ENCODE assay signal across 16 mouse cellular contexts in genomic region chr16:97475581-97475980, GRCm38 (mm10). TPM values are rescaled to one million over a fixed set of nuclear protein-coding genes. Genes with fewer than 3 reads are reported as not detected.
DNase-seq lines count a peak whose midpoint lies in the region; ATAC-seq lines count a peak whose summit lies in the region.
"Had no signal": no experiment of that assay in that cellular context is flagged by ENCODE, and none has a peak within 500 bp of the region (broad histone marks: within the 10 kb centered on the region; RNA-seq: fewer than 3 reads in every experiment).

No protein-coding gene starts in this region.

- H3K9me3 ChIP-seq in forebrain, embryonic 15.5 days = no peaks in the 10 kb centered on the region
- H3K9me3 ChIP-seq: forebrain, embryonic 13.5 days; heart, embryonic 13.5 days had no signal

- H3K4me1 ChIP-seq in forebrain, embryonic 15.5 days = no peaks in the 10 kb centered on the region
- H3K4me1 ChIP-seq: forebrain, embryonic 13.5 days had no signal

- no peak overlapping the region for H3K9ac ChIP-seq in forebrain, embryonic 15.5 days (replicated peaks)
- H3K9ac ChIP-seq: forebrain, embryonic 13.5 days; heart, embryonic 13.5 days had no signal

- no peak overlapping the region for H3K27ac ChIP-seq in forebrain, embryonic 15.5 days (replicated peaks)
- H3K27ac ChIP-seq: forebrain, embryonic 13.5 days; heart, embryonic 13.5 days had no signal

- 92% methylated on average over 3 of the region's 3 CpGs for WGBS in forebrain, embryonic 15.5 days

- no peak for ATAC-seq in forebrain, embryonic 15.5 days (replicated peaks)
- ATAC-seq: forebrain, embryonic 13.5 days had no signal

- intact Hi-C loops in heart, postnatal 14 days (cut with DNase I) = no loop called here

- peak; percentile 23 for DNase-seq in ovary, postnatal 36 days (ENCODE audit: low spot score)
- DNase-seq in ovary, postnatal 10 days (ENCODE audit: low spot score) = no peak
- peak; percentile 27 for DNase-seq in fibroblast of lung, adult 2 months (ENCODE audit: low read depth)
- peak; percentile 28 to 49 for DNase-seq in heart, postnatal 14 days
- DNase-seq in testis, postnatal 14 days (ENCODE audit: low spot score) = peak; percentile 19
- no peak for DNase-seq in layer of hippocampus, postnatal 14 days (ENCODE audit: low spot score in 2 of 2)
- DNase-seq in cerebellum, postnatal 4 days (ENCODE audit: low spot score in 2 of 2) = no peak
- DNase-seq: cerebellum, postnatal 10 days; kidney, adult 11 months; left cerebral cortex, postnatal 4 days; lung, adult 2 months had no signal

- no peaks in the 10 kb centered on the region for H3K27me3 ChIP-seq in forebrain, embryonic 15.5 days
- H3K27me3 ChIP-seq: CH12.LX; forebrain, embryonic 13.5 days had no signal

- no peak overlapping the region for H3K4me3 ChIP-seq in forebrain, embryonic 15.5 days
- H3K4me3 ChIP-seq: forebrain, embryonic 13.5 days; heart, embryonic 13.5 days had no signal

- H3K36me3 ChIP-seq in forebrain, embryonic 15.5 days = no peaks in the 10 kb centered on the region
- H3K36me3 ChIP-seq: heart, embryonic 13.5 days had no signal

- H3K4me2 ChIP-seq in forebrain, embryonic 15.5 days (replicated peaks) = no peak overlapping the region
- H3K4me2 ChIP-seq: forebrain, embryonic 13.5 days; heart, embryonic 13.5 days had no signal

RNA-seq across cellular contexts. Expression of gene Mx1, which starts 12.9 kb away (rescaled TPM):
- 1 to 10 TPM; 1.0 to 1.1 TPM for total RNA-seq in heart, postnatal 14 days (2021)
- polyA plus RNA-seq in forebrain, embryonic 15.5 days (2015; fragmentation: Nextera tagmentation; extraction: Ambion mirVana) = 0.43 TPM in 1 of 2 replicates, not detected in the other
- total RNA-seq in layer of hippocampus, postnatal 14 days (2021) = 1 to 10 TPM in 1 of 2 experiments, under 1 TPM in 1; 0.74 to 1.4 TPM
- polyA plus RNA-seq: embryonic facial prominence, embryonic 11.5 days; forebrain, embryonic 13.5 days had no signal

RNA-seq across cellular contexts. Expression of gene Fam3b, which starts 39.0 kb away (rescaled TPM):
- not detected for total RNA-seq in heart, postnatal 14 days (2021)
- not detected in 2 replicates for polyA plus RNA-seq in forebrain, embryonic 15.5 days (2015; fragmentation: Nextera tagmentation; extraction: Ambion mirVana)
- not detected for total RNA-seq in layer of hippocampus, postnatal 14 days (2021)
- total RNA-seq: CH12.LX; left cerebral cortex, postnatal 4 days had no signal
- polyA plus RNA-seq: embryonic facial prominence, embryonic 11.5 days; forebrain, embryonic 13.5 days; heart, embryonic 13.5 days had no signal

Comparison
In these comparisons a context has a peak if more than half of its experiments do, and no peak if none do; other contexts are left out.
1. DNase-seq: peak in ovary, postnatal 36 days (single experiment), fibroblast of lung, adult 2 months (single experiment), heart, postnatal 14 days (2 of 2) and testis, postnatal 14 days (single experiment); none in ovary, postnatal 10 days (single experiment), layer of hippocampus, postnatal 14 days (0 of 2) and cerebellum, postnatal 4 days (0 of 2).